Mouse (Mus musculus): ENCODE results near the gene Tdrd12.

- TF ChIP-seq CTCF (IDR thresholded peaks at IDR 0.05; ENCODE audit: low read depth) (no peak), EP300 (optimal IDR thresholded peaks at IDR 0.05) (no peak)
These were observed 69.7 kb downstream of the Tdrd12 start for GRCm38 (mm10) chr7:35467856-35468255.
